19 mouse cellular contexts compared by ENCODE assay signal in genomic region chr8:108846174-108846573, GRCm38 (mm10).
DNase-seq lines count a peak whose midpoint lies in the region; ATAC-seq lines count a peak whose summit lies in the region.
"Had no signal": no experiment of that assay in that cellular context is flagged by ENCODE, and none has a peak within 500 bp of the region (broad histone marks: within the 10 kb centered on the region; RNA-seq: fewer than 3 reads in every experiment).

No protein-coding gene starts in this region.

- H3K36me3 ChIP-seq in midbrain, embryonic 12.5 days = peaks cover 8% of the 10 kb centered on the region; the same call in 1 of the 2 replicates
- H3K36me3 ChIP-seq in midbrain, embryonic 10.5 days = peaks cover 62% of the 10 kb centered on the region
- H3K36me3 ChIP-seq in embryonic facial prominence, embryonic 15.5 days = no peaks in the 10 kb centered on the region
- H3K36me3 ChIP-seq in hindbrain, embryonic 16.5 days (ENCODE audit: control insufficient read depth, insufficient read depth, low read length) = no peaks in the 10 kb centered on the region

- 58% methylated on average over 6 of the region's 6 CpGs for WGBS in midbrain, embryonic 12.5 days
- 66% methylated on average over 6 of the region's 6 CpGs for WGBS in midbrain, embryonic 10.5 days
- WGBS in embryonic facial prominence, embryonic 15.5 days = 45% methylated on average over 6 of the region's 6 CpGs
- 28% methylated on average over 6 of the region's 6 CpGs for WGBS in hindbrain, embryonic 16.5 days

- no peak overlapping the region for H3K9ac ChIP-seq in midbrain, embryonic 12.5 days (replicated peaks)
- no peak overlapping the region for H3K9ac ChIP-seq in embryonic facial prominence, embryonic 15.5 days
- H3K9ac ChIP-seq in hindbrain, embryonic 16.5 days (ENCODE audit: low read depth, low read length) = no peak overlapping the region
- H3K9ac ChIP-seq: limb, embryonic 15.5 days; liver, postnatal 0 days had no signal

- H3K4me1 ChIP-seq in midbrain, embryonic 12.5 days = peaks cover 15% of the 10 kb centered on the region
- H3K4me1 ChIP-seq in midbrain, embryonic 10.5 days = peaks cover 10% of the 10 kb centered on the region
- peaks cover 9% of the 10 kb centered on the region; the same call in 1 of the 2 replicates for H3K4me1 ChIP-seq in embryonic facial prominence, embryonic 15.5 days
- peaks cover 5% of the 10 kb centered on the region for H3K4me1 ChIP-seq in hindbrain, embryonic 16.5 days (ENCODE audit: control insufficient read depth, insufficient read depth, low read depth, low read length)

- no peak overlapping the region for H3K4me3 ChIP-seq in midbrain, embryonic 12.5 days
- H3K4me3 ChIP-seq in midbrain, embryonic 10.5 days = no peak overlapping the region
- H3K4me3 ChIP-seq in embryonic facial prominence, embryonic 15.5 days (replicated peaks) = no peak overlapping the region
- no peak overlapping the region for H3K4me3 ChIP-seq in hindbrain, embryonic 16.5 days (ENCODE audit: low read length)
- H3K4me3 ChIP-seq: heart, adult 2 months; limb, embryonic 15.5 days; megakaryocyte, embryonic 14.5 days had no signal

- no peaks in the 10 kb centered on the region for H3K9me3 ChIP-seq in midbrain, embryonic 12.5 days
- H3K9me3 ChIP-seq in midbrain, embryonic 10.5 days (replicated peaks) = no peaks in the 10 kb centered on the region
- H3K9me3 ChIP-seq in embryonic facial prominence, embryonic 15.5 days (replicated peaks) = no peaks in the 10 kb centered on the region
- no peaks in the 10 kb centered on the region for H3K9me3 ChIP-seq in hindbrain, embryonic 16.5 days (ENCODE audit: control insufficient read depth, low read length)
- H3K9me3 ChIP-seq: limb, embryonic 15.5 days had no signal

- no peak for DNase-seq in midbrain, embryonic 10.5 days (ENCODE audit: low spot score)
- peak; percentile 85 for DNase-seq in retina, postnatal 1 day
- no peak for DNase-seq in lung, postnatal 36 days
- DNase-seq in adrenal gland, postnatal 14 days = no peak
- DNase-seq: B cell, adult 2 months; cerebellum, adult 9-11 months; gastrocnemius, postnatal 25 days; heart, adult 2 months; heart, postnatal 36 days; kidney, postnatal 36 days; liver, postnatal 0 days; lung, postnatal 14 days; spleen, adult 18-20 months had no signal

- ATAC-seq in midbrain, embryonic 12.5 days (ENCODE audit: low FRiP score, low read depth) = peak; percentile 54; the same call in 1 of the 2 replicates
- ATAC-seq in embryonic facial prominence, embryonic 15.5 days (ENCODE audit: insufficient number of reproducible peaks, low FRiP score, low TSS enrichment, low read depth) = peak; percentile 60; the same call in 1 of the 2 replicates
- ATAC-seq in hindbrain, embryonic 16.5 days = peak; percentile 65; the same call in 1 of the 2 replicates
- ATAC-seq: forebrain, embryonic 14.5 days; liver, postnatal 0 days had no signal

- no peak overlapping the region for H3K4me2 ChIP-seq in midbrain, embryonic 12.5 days (replicated peaks)
- H3K4me2 ChIP-seq in embryonic facial prominence, embryonic 15.5 days (replicated peaks) = no peak overlapping the region
- no peak overlapping the region for H3K4me2 ChIP-seq in hindbrain, embryonic 16.5 days (ENCODE audit: low read length)
- H3K4me2 ChIP-seq: limb, embryonic 15.5 days had no signal

- no peaks in the 10 kb centered on the region for H3K27me3 ChIP-seq in midbrain, embryonic 12.5 days
- H3K27me3 ChIP-seq in midbrain, embryonic 10.5 days (ENCODE audit: low read depth, poor library complexity, severe bottlenecking) = no peaks in the 10 kb centered on the region
- no peaks in the 10 kb centered on the region for H3K27me3 ChIP-seq in embryonic facial prominence, embryonic 15.5 days
- H3K27me3 ChIP-seq in hindbrain, embryonic 16.5 days (replicated peaks; ENCODE audit: control insufficient read depth, insufficient read depth, low read length) = no peaks in the 10 kb centered on the region
- H3K27me3 ChIP-seq: limb, embryonic 15.5 days had no signal

- peak overlapping the region; percentile 46; the same call in 1 of the 2 replicates for H3K27ac ChIP-seq in midbrain, embryonic 12.5 days (replicated peaks)
- no peak overlapping the region for H3K27ac ChIP-seq in midbrain, embryonic 10.5 days (replicated peaks)
- no peak overlapping the region for H3K27ac ChIP-seq in embryonic facial prominence, embryonic 15.5 days (replicated peaks)
- no peak overlapping the region for H3K27ac ChIP-seq in hindbrain, embryonic 16.5 days (ENCODE audit: low read depth, low read length)
- H3K27ac ChIP-seq: heart, adult 2 months; limb, embryonic 15.5 days had no signal
